10 mouse cellular contexts compared by ENCODE assay signal in genomic region chr15:77036989-77037277, GRCm38 (mm10). TPM values are rescaled to one million over a fixed set of nuclear protein-coding genes. Genes with fewer than 3 reads are reported as not detected.
DNase-seq lines count a peak whose midpoint lies in the region; ATAC-seq and TF ChIP-seq lines count a peak whose summit lies in the region.
"Had no signal": no experiment of that assay in that cellular context is flagged by ENCODE, and none has a peak within 500 bp of the region (broad histone marks: within the 10 kb centered on the region; RNA-seq: fewer than 3 reads in every experiment).

No protein-coding gene starts in this region.

- H3K27ac ChIP-seq in heart, adult 2 months = peak overlapping the region; percentile 99
- peak overlapping the region; percentile 58 for H3K27ac ChIP-seq in spleen, adult 2 months (ENCODE audit: insufficient read depth, low read length)
- peak overlapping the region; percentile 99 for H3K27ac ChIP-seq in limb, embryonic 13.5 days
- H3K27ac ChIP-seq in stomach, embryonic 16.5 days (ENCODE audit: low read length) = peak overlapping the region; percentile 100

- no peak for DNase-seq in heart, adult 2 months
- no peak for DNase-seq in heart, adult 8-10 months (ENCODE audit: low spot score)
- no peak for DNase-seq in spleen, adult 2 months (ENCODE audit: low read depth in 1 of 2, low spot score in 2 of 2)
- DNase-seq in spleen, adult 18-20 months = no peak
- no peak for DNase-seq in embryo, embryonic 10 days (ENCODE audit: low spot score)
- DNase-seq in frontal cortex, adult 2 months (ENCODE audit: extremely low spot score in 1 of 2, low spot score in 1 of 2) = no peak
- DNase-seq: thymus, adult 2 months had no signal

- H3K36me3 ChIP-seq in heart, adult 2 months (ENCODE audit: control insufficient read depth, insufficient read depth, low read length) = peaks cover 2% of the 10 kb centered on the region; the same call in 1 of the 2 replicates
- H3K36me3 ChIP-seq in spleen, adult 2 months (ENCODE audit: control insufficient read depth, insufficient read depth, low read length) = no peaks in the 10 kb centered on the region
- no peaks in the 10 kb centered on the region for H3K36me3 ChIP-seq in limb, embryonic 13.5 days
- no peaks in the 10 kb centered on the region for H3K36me3 ChIP-seq in stomach, embryonic 16.5 days (ENCODE audit: control insufficient read depth, insufficient read depth, low read length)

- peak overlapping the region; percentile 59 for H3K9ac ChIP-seq in heart, adult 2 months (ENCODE audit: low read depth, low read length)
- H3K9ac ChIP-seq in limb, embryonic 13.5 days = peak overlapping the region; percentile 48; the same call in 1 of the 2 replicates
- H3K9ac ChIP-seq in stomach, embryonic 16.5 days (ENCODE audit: low read length) = peak overlapping the region; percentile 65

- ATAC-seq in limb, embryonic 13.5 days (ENCODE audit: low FRiP score, low read depth) = peak; percentile 49
- peak; percentile 67 for ATAC-seq in stomach, embryonic 16.5 days (ENCODE audit: insufficient read depth, low FRiP score)

- no peak; the same call in 1 of the 2 replicates for TF ChIP-seq EP300 in heart, adult 2 months (IDR thresholded peaks at IDR 0.05; ENCODE audit: insufficient read depth, low read depth, low read length)

- H3K27me3 ChIP-seq in heart, adult 2 months (ENCODE audit: control insufficient read depth, insufficient read depth, low read length) = no peaks in the 10 kb centered on the region
- no peaks in the 10 kb centered on the region for H3K27me3 ChIP-seq in spleen, adult 2 months (ENCODE audit: control insufficient read depth, insufficient read depth, low read length)
- H3K27me3 ChIP-seq in limb, embryonic 13.5 days = no peaks in the 10 kb centered on the region
- H3K27me3 ChIP-seq in stomach, embryonic 16.5 days (ENCODE audit: control insufficient read depth, insufficient read depth, low read length) = no peaks in the 10 kb centered on the region

- no peak for TF ChIP-seq CTCF in heart, adult 2 months (IDR thresholded peaks at IDR 0.05)
- no peak for TF ChIP-seq CTCF in spleen, adult 2 months (IDR thresholded peaks at IDR 0.05; ENCODE audit: extremely low read depth, insufficient read depth, insufficient read length, insufficient replicate concordance)

- intact Hi-C loops in heart, adult 2 months (cut with DNase I) = loop anchor here (5.0 kb wide), 3 partner anchors 60 to 330 kb away; no protein-coding TSS in a partner anchor

- peaks cover 21% of the 10 kb centered on the region for H3K4me1 ChIP-seq in heart, adult 2 months (ENCODE audit: control insufficient read depth, insufficient read depth, low read length)
- H3K4me1 ChIP-seq in spleen, adult 2 months (ENCODE audit: control insufficient read depth, insufficient read depth, insufficient read length) = no peaks in the 10 kb centered on the region
- peaks cover 54% of the 10 kb centered on the region for H3K4me1 ChIP-seq in limb, embryonic 13.5 days
- peaks cover 29% of the 10 kb centered on the region for H3K4me1 ChIP-seq in stomach, embryonic 16.5 days (ENCODE audit: control insufficient read depth, insufficient read depth, low read length)

- no peaks in the 10 kb centered on the region for H3K9me3 ChIP-seq in limb, embryonic 13.5 days
- no peaks in the 10 kb centered on the region for H3K9me3 ChIP-seq in stomach, embryonic 16.5 days (replicated peaks; ENCODE audit: control insufficient read depth, low read length)

- 4% methylated on average over 2 of the region's 2 CpGs for WGBS in heart, adult 2 months
- WGBS in spleen, adult 2 months = 63% methylated on average over 2 of the region's 2 CpGs
- 17% methylated on average over 2 of the region's 2 CpGs for WGBS in limb, embryonic 13.5 days
- 16% methylated on average over 2 of the region's 2 CpGs for WGBS in stomach, embryonic 16.5 days

- peak overlapping the region; percentile 38 for H3K4me2 ChIP-seq in limb, embryonic 13.5 days (replicated peaks)
- peak overlapping the region; percentile 30 for H3K4me2 ChIP-seq in stomach, embryonic 16.5 days (ENCODE audit: low read depth, low read length)

- no peak for TF ChIP-seq POLR2A in heart, adult 2 months (IDR thresholded peaks at IDR 0.05; ENCODE audit: insufficient read depth, low read depth, low read length)
- no peak for TF ChIP-seq POLR2A in spleen, adult 2 months (IDR thresholded peaks at IDR 0.05; ENCODE audit: low read depth, low read length)

- no peaks in the 10 kb centered on the region for H3K79me2 ChIP-seq in heart, adult 2 months (replicated peaks; ENCODE audit: control insufficient read depth, insufficient read depth, low read length)

- H3K4me3 ChIP-seq in heart, adult 2 months = peak overlapping the region; percentile 35; the same call in 1 of the 2 replicates
- no peak overlapping the region for H3K4me3 ChIP-seq in spleen, adult 2 months (ENCODE audit: extremely low read depth, insufficient read depth, insufficient read length)
- H3K4me3 ChIP-seq in limb, embryonic 13.5 days = no peak overlapping the region
- no peak overlapping the region for H3K4me3 ChIP-seq in stomach, embryonic 16.5 days (replicated peaks; ENCODE audit: low read length)
- H3K4me3 ChIP-seq: megakaryocyte, embryonic 14.5 days had no signal

RNA-seq across cellular contexts. Expression of gene Apol6, which starts 7.6 kb away (rescaled TPM):
- under 1 TPM; 0.47 to 0.89 TPM for total RNA-seq in heart, adult 2 months (2021)
- 3.3 and 8.0 TPM in 2 replicates for polyA plus RNA-seq in heart, adult 2 months (2012; rRNA removed)
- 1 to 10 TPM in 2 of 4 experiments, under 1 TPM in 2; 0.49 to 1.5 (median 1.0) TPM for total RNA-seq in heart, adult 8-10 months (2022)
- polyA plus RNA-seq in spleen, adult 2 months (2012; rRNA removed) = 0.46 and 0.51 TPM in 2 replicates
- polyA plus RNA-seq in limb, embryonic 13.5 days (2015; fragmentation: Nextera tagmentation; extraction: Ambion mirVana) = 0.10 TPM in 1 of 2 replicates, not detected in the other
- polyA plus RNA-seq in stomach, embryonic 16.5 days (2015; fragmentation: Nextera tagmentation; extraction: Ambion mirVana) = 0.06 and 0.16 TPM in 2 replicates
- 0.19 and 0.20 TPM in 2 replicates for polyA plus RNA-seq in frontal cortex, adult 2 months (2012; rRNA removed)

RNA-seq across cellular contexts. Expression of gene Mb, which starts 13.5 kb away (rescaled TPM):
- over 10,000 TPM; 17,740 to 20,311 TPM for total RNA-seq in heart, adult 2 months (2021)
- 16,399 and 21,043 TPM in 2 replicates for polyA plus RNA-seq in heart, adult 2 months (2012; rRNA removed)
- total RNA-seq in heart, adult 8-10 months (2022) = over 10,000 TPM; 20,391 to 21,800 (median 21,272) TPM
- polyA plus RNA-seq in spleen, adult 2 months (2012; rRNA removed) = 0.08 and 0.91 TPM in 2 replicates
- 10.1 and 13.6 TPM in 2 replicates for polyA plus RNA-seq in limb, embryonic 13.5 days (2015; fragmentation: Nextera tagmentation; extraction: Ambion mirVana)
- 1.6 and 2.5 TPM in 2 replicates for polyA plus RNA-seq in stomach, embryonic 16.5 days (2015; fragmentation: Nextera tagmentation; extraction: Ambion mirVana)
- 0.28 and 1.2 TPM in 2 replicates for polyA plus RNA-seq in frontal cortex, adult 2 months (2012; rRNA removed)

Comparison
In these comparisons a context has a peak if more than half of its experiments do, and no peak if none do; other contexts are left out.
1. RNA of gene Mb, which starts 13.5 kb away (polyA plus RNA-seq): 16,399 to 21,043 TPM in heart, adult 2 months; 10.1 to 13.6 TPM in limb, embryonic 13.5 days, 1.6 to 2.5 TPM in stomach, embryonic 16.5 days, 0.08 to 0.91 TPM in spleen, adult 2 months and 0.28 to 1.2 TPM in frontal cortex, adult 2 months; every median in the first group is over 1,000 times any median in the second.
2. Peak in every context shown above with its lines, with median percentiles within 50 percentile points of each other: H3K27ac ChIP-seq and H3K9ac ChIP-seq.